Mouse (Mus musculus): ENCODE measurements around the gene Olfr1309. TPM values are rescaled to one million over a fixed set of nuclear protein-coding genes. Genes with fewer than 3 reads are reported as not detected.
"Not testable (repeated sequence)": the region's sequence is repeated elsewhere in the genome, so short reads cannot be mapped to it uniquely, and the experiment has no call there.

The Olfr1309 gene
- not detected in 2 replicates for polyA plus RNA-seq (2016; fragmentation: Nextera tagmentation; extraction: Ambion mirVana)

GRCm38 (mm10) chr2:111990181-111990580, at the start of gene Olfr1309:
Olfr1309 (minus strand) TSS chr2:111990281.
- Histone ChIP-seq H3K27ac (no peak within 1 kb of the TSS), H3K4me1 (replicated peaks) (no peaks in the 10 kb centered on the region), H3K4me3 (replicated peaks) (no peak within 1 kb of the TSS), H3K9ac (replicated peaks) (no peak within 1 kb of the TSS), H3K4me2 (no peak within 1 kb of the TSS), H3K27me3 (no peaks in the 10 kb centered on the region), H3K36me3 (no peaks in the 10 kb centered on the region), H3K9me3 (no peaks in the 10 kb centered on the region)
- WGBS: 76% methylated on average over 1 of the region's 1 CpGs
- no peak for ATAC-seq (ENCODE audit: insufficient number of reproducible peaks, insufficient read depth, low FRiP score, low TSS enrichment, low read depth)

DNA sequence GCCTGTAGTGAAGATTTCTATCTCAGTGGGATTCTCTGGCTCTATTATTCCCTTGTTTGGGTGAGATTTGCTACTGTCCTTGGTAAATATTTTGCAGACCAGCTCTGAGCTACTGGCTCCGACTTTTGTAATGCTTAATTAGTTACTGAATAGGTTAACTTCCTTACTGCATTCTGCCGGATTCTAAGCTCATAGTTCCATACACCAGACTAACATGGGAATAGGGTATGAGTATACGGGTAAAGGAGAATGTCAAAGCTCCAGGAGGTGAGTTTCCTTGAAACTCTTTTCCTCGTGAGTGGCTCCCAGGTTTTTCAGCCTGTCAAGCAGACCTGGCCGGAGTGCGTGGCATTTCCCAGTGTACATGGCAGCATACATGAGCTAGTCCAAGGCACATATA, 36.9 kb upstream of the Olfr1309 start:
- H3K4me3 ChIP-seq (replicated peaks); H3K36me3 ChIP-seq; H3K9me3 ChIP-seq; ATAC-seq (ENCODE audit: insufficient number of reproducible peaks, insufficient read depth, low FRiP score, low TSS enrichment, low read depth); H3K4me2 ChIP-seq; H3K27ac ChIP-seq; H3K4me1 ChIP-seq (replicated peaks); H3K9ac ChIP-seq (replicated peaks); H3K27me3 ChIP-seq: not testable (repeated sequence)
- 50% methylated on average over 6 of the region's 6 CpGs for WGBS

- ATAC-seq (ENCODE audit: insufficient number of reproducible peaks, insufficient read depth, low FRiP score, low TSS enrichment, low read depth): no peak
- Histone ChIP-seq H3K9ac (replicated peaks) (no peak within 1 kb of the TSS), H3K4me3 (replicated peaks) (no peak within 1 kb of the TSS), H3K36me3 (no peaks in the 10 kb centered on the region), H3K9me3 (no peaks in the 10 kb centered on the region), H3K27me3 (no peaks in the 10 kb centered on the region), H3K4me2 (no peak within 1 kb of the TSS), H3K4me1 (replicated peaks) (no peaks in the 10 kb centered on the region), H3K27ac (no peak within 1 kb of the TSS)
- 85% methylated on average over 2 of the region's 2 CpGs for WGBS
These were observed 34.2 kb upstream of the Olfr1309 start, which contains the start of gene Olfr1311 for GRCm38 (mm10) chr2:112024312-112024711. Olfr1311 (minus strand) TSS chr2:112024412.

DNA sequence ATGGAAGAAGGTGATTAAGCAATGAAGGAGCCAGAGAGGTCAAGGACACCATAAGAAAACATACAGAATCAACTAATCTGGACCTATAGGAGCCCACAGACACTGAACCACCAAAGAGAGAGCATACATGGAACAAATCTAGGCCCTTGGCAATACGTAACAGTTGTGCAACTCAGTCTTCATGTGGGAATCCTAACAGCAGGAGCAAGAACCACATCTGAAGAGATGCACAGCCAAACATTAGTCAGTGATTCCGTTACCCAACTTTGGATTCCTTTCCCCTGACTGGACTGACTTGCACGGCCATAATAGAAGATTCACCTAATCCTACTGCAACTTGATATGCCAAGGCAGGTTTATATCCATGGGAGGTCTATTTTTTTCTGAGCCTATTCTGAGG, 24.8 kb upstream of the Olfr1309 start:
- no peak overlapping the region for H3K27ac ChIP-seq
- H3K36me3 ChIP-seq: no peaks in the 10 kb centered on the region
- no peak overlapping the region for H3K4me2 ChIP-seq
- 87% methylated on average over 3 of the region's 3 CpGs for WGBS
- no peak for ATAC-seq (ENCODE audit: insufficient number of reproducible peaks, insufficient read depth, low FRiP score, low TSS enrichment, low read depth)
- H3K27me3 ChIP-seq: no peaks in the 10 kb centered on the region
- H3K4me1 ChIP-seq (replicated peaks): no peaks in the 10 kb centered on the region
- H3K9ac ChIP-seq (replicated peaks): no peak overlapping the region
- H3K4me3 ChIP-seq (replicated peaks): no peak overlapping the region
- H3K9me3 ChIP-seq: no peaks in the 10 kb centered on the region

GRCm38 (mm10) chr2:112012608-112013007, 22.5 kb upstream of the Olfr1309 start, which contains the start of gene Olfr1310:
Olfr1310 (minus strand) TSS chr2:112012708.
- Histone ChIP-seq H3K4me3 (replicated peaks) (no peak within 1 kb of the TSS), H3K27ac (no peak within 1 kb of the TSS), H3K4me2 (no peak within 1 kb of the TSS), H3K9me3 (no peaks in the 10 kb centered on the region), H3K4me1 (replicated peaks) (no peaks in the 10 kb centered on the region), H3K36me3 (no peaks in the 10 kb centered on the region), H3K27me3 (no peaks in the 10 kb centered on the region), H3K9ac (replicated peaks) (no peak within 1 kb of the TSS)
- ATAC-seq (ENCODE audit: insufficient number of reproducible peaks, insufficient read depth, low FRiP score, low TSS enrichment, low read depth): no peak

DNA sequence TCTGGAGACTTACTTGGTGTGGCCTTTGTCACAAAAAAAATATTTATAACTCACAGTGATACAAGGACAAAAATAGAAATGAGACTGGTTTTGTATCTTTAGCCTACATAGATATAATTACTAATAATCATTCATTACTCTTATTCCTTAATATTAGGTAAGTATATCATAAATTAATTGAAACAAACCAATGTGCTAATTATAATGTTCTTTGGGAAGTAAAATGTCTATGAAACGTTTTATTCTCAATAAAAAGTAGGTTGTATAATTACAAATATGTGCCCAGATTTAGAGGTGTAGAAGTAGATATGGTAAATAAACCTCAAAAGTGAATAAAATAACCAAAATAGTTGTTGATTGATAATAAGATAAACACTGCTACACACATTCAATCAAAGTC, 25.2 kb downstream of the Olfr1309 start, which contains the start of gene Olfr1308:
Gene Olfr1308, minus strand, starts transcription at position 101 of the 400 bp plus-strand sequence.
- WGBS: 56% methylated on average over 1 of the region's 1 CpGs
- Histone ChIP-seq H3K4me2 (no peak within 1 kb of the TSS), H3K4me1 (replicated peaks) (no peaks in the 10 kb centered on the region), H3K9me3 (no peaks in the 10 kb centered on the region), H3K27me3 (no peaks in the 10 kb centered on the region), H3K36me3 (no peaks in the 10 kb centered on the region), H3K4me3 (replicated peaks) (no peak within 1 kb of the TSS), H3K27ac (no peak within 1 kb of the TSS), H3K9ac (replicated peaks) (no peak within 1 kb of the TSS)
- ATAC-seq (ENCODE audit: insufficient number of reproducible peaks, insufficient read depth, low FRiP score, low TSS enrichment, low read depth): no peak

- H3K27ac ChIP-seq: no peak within 1 kb of the TSS
- 79% methylated on average over 1 of the region's 1 CpGs for WGBS
- H3K9ac ChIP-seq (replicated peaks): no peak within 1 kb of the TSS
- H3K27me3 ChIP-seq: no peaks in the 10 kb centered on the region
- ATAC-seq (ENCODE audit: insufficient number of reproducible peaks, insufficient read depth, low FRiP score, low TSS enrichment, low read depth): no peak
- no peaks in the 10 kb centered on the region for H3K4me1 ChIP-seq (replicated peaks)
- H3K9me3 ChIP-seq: no peaks in the 10 kb centered on the region
- H3K4me3 ChIP-seq (replicated peaks): no peak within 1 kb of the TSS
- H3K36me3 ChIP-seq: no peaks in the 10 kb centered on the region
- no peak within 1 kb of the TSS for H3K4me2 ChIP-seq
These were observed 40.7 kb downstream of the Olfr1309 start, which contains the start of gene Olfr1307 for GRCm38 (mm10) chr2:111949340-111949739. Olfr1307 (minus strand) TSS chr2:111949440.

Other genes with a start within 250 kb of the Olfr1309 start
- gene Olfr1301, start 239.3 kb downstream of the Olfr1309 start, polyA plus RNA-seq (2016; fragmentation: Nextera tagmentation; extraction: Ambion mirVana): not detected in 2 replicates
- gene Olfr1302, start 212.9 kb downstream of the Olfr1309 start, polyA plus RNA-seq (2016; fragmentation: Nextera tagmentation; extraction: Ambion mirVana): not detected in 2 replicates
- not detected in 2 replicates for gene Olfr1303, start 169.9 kb downstream of the Olfr1309 start, polyA plus RNA-seq (2016; fragmentation: Nextera tagmentation; extraction: Ambion mirVana)
- not detected in 2 replicates for gene Olfr1305, start 113.1 kb downstream of the Olfr1309 start, polyA plus RNA-seq (2016; fragmentation: Nextera tagmentation; extraction: Ambion mirVana)
- gene Olfr1306, start 74.0 kb downstream of the Olfr1309 start, polyA plus RNA-seq (2016; fragmentation: Nextera tagmentation; extraction: Ambion mirVana): not detected in 2 replicates
- gene Olfr1307, start 40.8 kb downstream of the Olfr1309 start, polyA plus RNA-seq (2016; fragmentation: Nextera tagmentation; extraction: Ambion mirVana): not detected in 2 replicates
- gene Olfr1308, start 25.3 kb downstream of the Olfr1309 start, polyA plus RNA-seq (2016; fragmentation: Nextera tagmentation; extraction: Ambion mirVana): not detected in 2 replicates
- not detected in 2 replicates for gene Olfr1310, start 22.4 kb upstream of the Olfr1309 start, polyA plus RNA-seq (2016; fragmentation: Nextera tagmentation; extraction: Ambion mirVana)
- not detected in 2 replicates for gene Olfr1311, start 34.1 kb upstream of the Olfr1309 start, polyA plus RNA-seq (2016; fragmentation: Nextera tagmentation; extraction: Ambion mirVana)
- gene Olfr1312, start 60.0 kb upstream of the Olfr1309 start, polyA plus RNA-seq (2016; fragmentation: Nextera tagmentation; extraction: Ambion mirVana): not detected in 2 replicates
- gene Olfr1313, start 87.6 kb upstream of the Olfr1309 start, polyA plus RNA-seq (2016; fragmentation: Nextera tagmentation; extraction: Ambion mirVana): not detected in 2 replicates
- gene Olfr1314, start 106.5 kb upstream of the Olfr1309 start, polyA plus RNA-seq (2016; fragmentation: Nextera tagmentation; extraction: Ambion mirVana): not detected in 2 replicates
- gene Olfr1315-ps1, start 125.2 kb upstream of the Olfr1309 start, polyA plus RNA-seq (2016; fragmentation: Nextera tagmentation; extraction: Ambion mirVana): not detected in 2 replicates
- not detected in 2 replicates for gene Olfr1316, start 144.7 kb upstream of the Olfr1309 start, polyA plus RNA-seq (2016; fragmentation: Nextera tagmentation; extraction: Ambion mirVana)
- gene Olfr1317, start 150.0 kb upstream of the Olfr1309 start, polyA plus RNA-seq (2016; fragmentation: Nextera tagmentation; extraction: Ambion mirVana): not detected in 2 replicates
- not detected in 2 replicates for gene Olfr1318, start 163.9 kb upstream of the Olfr1309 start, polyA plus RNA-seq (2016; fragmentation: Nextera tagmentation; extraction: Ambion mirVana)
- gene Lpcat4, start 249.2 kb upstream of the Olfr1309 start, polyA plus RNA-seq (2016; fragmentation: Nextera tagmentation; extraction: Ambion mirVana): 12.9 and 14.0 TPM in 2 replicates

Measured in limb, embryonic 12.5 days (tissue).